Mouse (Mus musculus): Measurements from ENCODE around the gene Scd2.

Gene Scd2

DNA sequence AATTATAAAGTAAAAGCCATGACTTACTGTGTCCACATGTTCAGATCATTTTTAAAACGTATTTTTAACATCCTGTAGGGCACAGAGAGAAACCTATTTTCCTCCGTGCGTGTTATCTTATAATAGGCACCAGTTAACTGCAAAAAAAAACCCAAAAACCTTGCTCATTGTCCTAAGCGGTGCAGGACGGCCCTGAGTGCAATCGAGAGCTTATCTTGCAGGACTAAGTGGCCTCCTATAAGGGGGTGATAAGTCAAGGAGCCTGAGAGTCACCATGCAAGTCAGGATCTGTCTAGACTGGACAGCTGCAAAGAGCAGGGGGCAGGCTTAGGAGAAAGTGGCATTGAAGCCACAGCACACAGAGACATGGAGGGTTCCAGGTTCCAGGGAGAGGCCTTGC, 6.4 kb downstream of the Scd2 start:
- no peak for DNase-seq (ENCODE audit: low read depth, low spot score)
- Histone ChIP-seq H3K27me3 (ENCODE audit: control insufficient read depth, insufficient read depth, low read length, poor library complexity, severe bottlenecking) (no peaks in the 10 kb centered on the region), H3K36me3 (ENCODE audit: control insufficient read depth, insufficient read depth, low read length, poor library complexity, severe bottlenecking) (peaks cover 32% of the 10 kb centered on the region)

DNA sequence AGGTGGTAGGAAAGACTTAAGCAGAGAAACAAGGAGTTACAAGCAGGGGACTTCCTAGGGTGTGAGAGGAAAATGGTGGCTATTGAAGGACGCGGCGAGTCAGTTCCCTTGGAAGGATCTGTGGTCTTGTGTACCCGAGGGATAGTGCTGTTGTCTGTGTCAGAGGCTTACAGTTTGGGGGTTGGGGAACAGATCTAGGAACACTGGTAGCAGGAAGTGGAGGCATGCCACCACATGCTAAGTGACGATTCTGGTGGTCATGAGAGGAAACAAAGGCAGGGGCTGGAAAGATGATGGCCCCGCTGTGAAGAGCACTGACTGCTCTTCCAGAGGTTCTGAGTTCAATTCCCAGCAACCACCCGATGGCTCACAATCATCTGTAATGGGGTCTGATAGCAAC, 7.0 kb downstream of the Scd2 start:
- Histone ChIP-seq H3K36me3 (ENCODE audit: control insufficient read depth, insufficient read depth, low read length, poor library complexity, severe bottlenecking) (peaks cover 34% of the 10 kb centered on the region), H3K27me3 (ENCODE audit: control insufficient read depth, insufficient read depth, low read length, poor library complexity, severe bottlenecking) (no peaks in the 10 kb centered on the region)
- DNase-seq (ENCODE audit: low read depth, low spot score), result no peak

- H3K27me3 ChIP-seq (ENCODE audit: control insufficient read depth, insufficient read depth, low read length, poor library complexity, severe bottlenecking), result no peaks in the 10 kb centered on the region
- peaks cover 34% of the 10 kb centered on the region for H3K36me3 ChIP-seq (ENCODE audit: control insufficient read depth, insufficient read depth, low read length, poor library complexity, severe bottlenecking)
- no peak for DNase-seq (ENCODE audit: low read depth, low spot score)
These were observed 7.7 kb downstream of the Scd2 start for GRCm38 (mm10) chr19:44301176-44301575.

DNA sequence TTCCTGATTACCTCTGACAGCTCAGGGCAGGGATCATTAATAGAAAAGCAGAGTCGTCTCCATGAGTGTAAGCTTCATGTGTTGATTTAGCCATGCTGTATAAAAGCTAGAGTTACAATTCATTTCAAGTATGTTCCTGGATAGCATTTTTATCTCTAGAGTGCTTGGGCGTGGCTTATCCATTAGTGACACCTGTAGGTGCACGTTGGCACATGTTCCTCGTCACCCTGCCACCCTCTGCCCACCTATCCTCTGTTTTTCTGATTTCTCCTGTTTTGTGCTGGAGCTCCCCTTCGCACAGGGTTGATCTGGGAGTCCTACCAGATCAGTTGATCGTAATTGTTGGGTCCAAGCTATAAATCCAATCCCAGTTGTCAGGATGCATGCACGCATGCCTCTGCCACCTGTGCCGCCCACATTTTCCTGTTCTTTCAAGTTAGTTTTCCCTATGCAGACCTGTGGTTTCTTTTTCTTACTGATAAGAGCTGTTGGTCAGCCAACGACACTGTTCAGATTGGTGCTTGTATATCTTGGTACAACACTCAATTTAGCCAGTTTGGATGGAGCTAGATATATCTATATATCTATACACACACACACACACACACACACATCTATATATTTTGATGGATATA, 8.3 kb downstream of the Scd2 start:
- DNase-seq (ENCODE audit: low read depth, low spot score), result no peak
- H3K27me3 ChIP-seq (ENCODE audit: control insufficient read depth, insufficient read depth, low read length, poor library complexity, severe bottlenecking), result no peaks in the 10 kb centered on the region
- peaks cover 36% of the 10 kb centered on the region for H3K36me3 ChIP-seq (ENCODE audit: control insufficient read depth, insufficient read depth, low read length, poor library complexity, severe bottlenecking)

DNA sequence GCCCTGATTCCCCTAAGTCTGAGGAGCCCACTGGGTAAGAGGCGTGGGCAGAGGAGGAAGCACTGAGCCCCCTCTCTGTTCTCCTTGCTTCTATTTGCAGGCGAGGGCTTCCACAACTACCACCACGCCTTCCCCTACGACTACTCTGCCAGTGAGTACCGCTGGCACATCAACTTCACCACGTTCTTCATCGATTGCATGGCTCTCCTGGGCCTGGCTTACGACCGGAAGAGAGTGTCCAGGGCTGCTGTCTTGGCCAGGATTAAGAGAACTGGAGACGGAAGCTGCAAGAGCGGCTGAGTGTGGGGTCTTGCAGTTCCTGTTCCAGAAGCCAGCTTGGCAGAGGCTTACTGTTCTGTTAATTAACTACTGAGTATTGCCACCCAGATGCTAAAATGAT, 9.4 kb downstream of the Scd2 start:
- Histone ChIP-seq H3K27me3 (ENCODE audit: control insufficient read depth, insufficient read depth, low read length, poor library complexity, severe bottlenecking) (no peaks in the 10 kb centered on the region), H3K36me3 (ENCODE audit: control insufficient read depth, insufficient read depth, low read length, poor library complexity, severe bottlenecking) (peaks cover 37% of the 10 kb centered on the region)
- DNase-seq (ENCODE audit: low read depth, low spot score), result no peak

GRCm38 (mm10) chr19:44303502-44303901, 10.0 kb downstream of the Scd2 start:
- DNase-seq (ENCODE audit: low read depth, low spot score), result no peak
- no peaks in the 10 kb centered on the region for H3K27me3 ChIP-seq (ENCODE audit: control insufficient read depth, insufficient read depth, low read length, poor library complexity, severe bottlenecking)
- H3K36me3 ChIP-seq (ENCODE audit: control insufficient read depth, insufficient read depth, low read length, poor library complexity, severe bottlenecking), result peaks cover 36% of the 10 kb centered on the region

DNA sequence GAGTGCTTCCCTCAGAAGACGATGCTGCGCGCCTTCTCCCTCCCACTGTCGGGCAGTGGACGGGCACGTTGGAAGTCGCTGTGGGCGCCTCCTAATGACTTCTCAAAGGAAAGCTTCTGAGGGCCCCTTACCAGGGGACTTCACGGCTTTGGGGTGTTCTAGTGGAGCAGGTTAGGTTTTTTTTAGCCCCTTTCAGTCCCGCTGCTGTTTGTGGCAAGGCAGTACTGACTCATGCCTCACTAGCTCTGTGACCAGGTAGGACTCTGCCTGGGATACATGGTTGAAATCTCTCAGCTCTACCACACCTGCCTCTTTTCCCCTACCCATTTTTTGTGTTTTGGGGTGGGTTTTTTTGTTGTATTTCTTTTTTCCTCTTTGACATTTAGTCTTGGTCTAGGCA, 10.9 kb downstream of the Scd2 start:
- H3K27me3 ChIP-seq (ENCODE audit: control insufficient read depth, insufficient read depth, low read length, poor library complexity, severe bottlenecking), result no peaks in the 10 kb centered on the region
- H3K36me3 ChIP-seq (ENCODE audit: control insufficient read depth, insufficient read depth, low read length, poor library complexity, severe bottlenecking), result peaks cover 35% of the 10 kb centered on the region
- no peak for DNase-seq (ENCODE audit: low read depth, low spot score)

DNA sequence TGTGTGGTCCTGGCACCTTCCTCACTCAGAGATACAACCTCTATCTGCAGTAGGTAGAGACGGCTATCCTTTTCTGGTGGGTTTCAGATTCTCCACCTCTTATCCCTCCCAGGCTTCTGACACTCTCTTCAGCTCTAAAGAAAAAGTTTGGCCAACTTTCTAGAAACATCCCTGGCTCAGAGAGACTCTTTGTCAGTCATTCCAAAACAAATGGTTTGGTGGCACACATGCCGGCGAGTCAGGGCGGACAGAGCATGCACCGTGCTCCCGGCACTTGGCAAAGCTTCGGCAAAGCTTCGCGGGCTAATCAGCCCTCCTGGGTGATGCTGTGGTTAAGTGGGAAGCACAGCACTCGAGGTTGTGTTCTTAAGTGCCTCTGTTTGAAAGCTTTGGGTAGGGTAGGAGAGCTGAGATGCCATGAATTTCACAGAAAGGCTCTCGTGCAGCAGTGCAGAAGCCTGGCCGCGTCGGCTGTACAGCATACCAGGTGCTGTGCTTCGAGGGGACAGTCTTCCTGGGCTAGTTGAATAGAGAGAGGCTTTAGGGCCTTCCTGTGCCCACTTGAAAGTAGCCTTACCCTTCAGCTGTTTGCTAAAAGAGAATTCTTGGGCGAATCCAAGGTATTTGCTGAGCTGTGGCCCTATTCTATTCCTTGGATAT, 11.5 kb downstream of the Scd2 start:
- no peaks in the 10 kb centered on the region for H3K27me3 ChIP-seq (ENCODE audit: control insufficient read depth, insufficient read depth, low read length, poor library complexity, severe bottlenecking)
- peaks cover 35% of the 10 kb centered on the region for H3K36me3 ChIP-seq (ENCODE audit: control insufficient read depth, insufficient read depth, low read length, poor library complexity, severe bottlenecking)
- no peak for DNase-seq (ENCODE audit: low read depth, low spot score)

DNA sequence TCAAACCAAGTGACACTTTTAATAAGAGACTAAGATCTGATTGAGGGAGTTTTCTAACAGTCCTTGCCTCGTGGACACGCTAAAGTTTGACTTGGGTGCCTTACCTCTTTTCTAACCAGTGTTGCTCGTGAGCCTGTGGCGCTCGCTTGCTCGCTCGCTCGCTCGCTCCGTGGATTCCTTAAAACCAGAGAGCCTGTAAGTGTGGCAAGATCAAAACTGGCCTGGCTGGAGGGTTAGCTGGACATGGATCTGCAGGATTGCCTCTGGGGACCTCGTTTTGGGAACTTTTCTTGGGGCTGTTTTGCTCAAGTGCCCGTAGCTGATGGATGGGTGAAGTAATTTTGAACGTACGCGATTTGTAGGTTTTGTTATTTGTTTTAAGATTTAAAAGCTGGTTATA, 12.2 kb downstream of the Scd2 start:
- no peaks in the 10 kb centered on the region for H3K27me3 ChIP-seq (ENCODE audit: control insufficient read depth, insufficient read depth, low read length, poor library complexity, severe bottlenecking)
- peaks cover 31% of the 10 kb centered on the region for H3K36me3 ChIP-seq (ENCODE audit: control insufficient read depth, insufficient read depth, low read length, poor library complexity, severe bottlenecking)
- DNase-seq (ENCODE audit: low read depth, low spot score), result no peak

DNA sequence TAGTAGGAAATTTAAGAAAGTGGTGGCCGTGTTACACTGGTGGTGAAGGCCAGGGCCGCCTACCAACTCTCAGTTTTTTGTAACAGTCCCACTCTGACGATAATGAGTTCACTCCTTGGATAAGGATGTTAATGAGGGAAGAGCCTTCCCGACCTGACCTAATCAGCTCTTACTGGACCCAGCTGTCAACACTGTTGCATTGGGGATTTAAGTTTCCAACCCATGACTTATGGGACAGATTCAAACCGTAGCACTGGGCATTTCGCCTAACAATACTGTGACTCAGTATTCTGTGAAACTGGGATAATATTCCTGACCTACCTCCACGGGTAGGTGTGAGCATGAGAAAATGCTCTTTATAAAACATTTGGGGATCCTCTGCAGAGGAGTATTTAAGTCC, 12.7 kb downstream of the Scd2 start:
- Histone ChIP-seq H3K27me3 (ENCODE audit: control insufficient read depth, insufficient read depth, low read length, poor library complexity, severe bottlenecking) (no peaks in the 10 kb centered on the region), H3K36me3 (ENCODE audit: control insufficient read depth, insufficient read depth, low read length, poor library complexity, severe bottlenecking) (peaks cover 29% of the 10 kb centered on the region)
- no peak for DNase-seq (ENCODE audit: low read depth, low spot score)

DNA sequence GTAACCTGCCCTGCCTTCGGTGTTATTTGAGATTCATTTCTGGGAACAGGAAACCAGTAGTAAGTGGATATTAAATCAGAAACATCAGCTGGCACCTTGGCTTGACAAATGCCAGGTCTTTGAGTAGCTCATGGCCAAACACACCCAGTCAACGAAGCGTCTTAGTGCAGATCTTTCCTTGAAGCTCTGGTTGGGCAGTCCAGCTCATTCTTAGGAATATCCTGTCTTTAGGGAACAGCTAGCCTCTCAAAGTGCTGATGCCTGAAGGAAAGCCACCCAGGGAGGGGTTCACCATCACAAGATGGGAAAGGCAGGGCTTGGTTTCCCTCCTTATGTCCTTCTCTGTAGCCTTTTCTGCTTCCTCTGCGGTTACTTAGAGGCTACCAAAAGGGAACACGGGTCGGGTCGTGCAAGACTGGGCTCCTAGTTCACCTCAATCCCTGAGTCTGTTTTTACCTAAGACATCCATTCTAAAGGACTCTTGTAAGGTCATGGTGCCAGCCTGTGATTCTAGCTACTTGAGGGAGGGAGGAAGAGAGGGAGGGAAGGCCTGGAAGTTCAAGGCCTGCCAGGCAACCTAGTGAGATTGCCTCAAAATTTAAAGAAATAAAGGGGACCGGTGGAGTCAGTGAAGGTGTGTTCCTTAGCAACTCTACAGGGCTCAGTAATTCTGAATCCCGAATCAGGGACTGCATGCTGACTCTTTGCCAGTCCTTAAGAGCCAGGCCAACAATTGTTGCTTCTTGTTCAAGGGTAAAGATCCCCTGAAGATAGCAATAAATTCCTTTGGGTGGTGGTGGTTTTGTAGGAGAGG, 13.8 kb downstream of the Scd2 start:
- Histone ChIP-seq H3K36me3 (ENCODE audit: control insufficient read depth, insufficient read depth, low read length, poor library complexity, severe bottlenecking) (peaks cover 22% of the 10 kb centered on the region), H3K27me3 (ENCODE audit: control insufficient read depth, insufficient read depth, low read length, poor library complexity, severe bottlenecking) (no peaks in the 10 kb centered on the region)
- no peak for DNase-seq (ENCODE audit: low read depth, low spot score)

GRCm38 (mm10) chr19:44307915-44308470, 14.5 kb downstream of the Scd2 start:
- Histone ChIP-seq H3K36me3 (ENCODE audit: control insufficient read depth, insufficient read depth, low read length, poor library complexity, severe bottlenecking) (peaks cover 17% of the 10 kb centered on the region), H3K27me3 (ENCODE audit: control insufficient read depth, insufficient read depth, low read length, poor library complexity, severe bottlenecking) (no peaks in the 10 kb centered on the region)
- no peak for DNase-seq (ENCODE audit: low read depth, low spot score)

DNA sequence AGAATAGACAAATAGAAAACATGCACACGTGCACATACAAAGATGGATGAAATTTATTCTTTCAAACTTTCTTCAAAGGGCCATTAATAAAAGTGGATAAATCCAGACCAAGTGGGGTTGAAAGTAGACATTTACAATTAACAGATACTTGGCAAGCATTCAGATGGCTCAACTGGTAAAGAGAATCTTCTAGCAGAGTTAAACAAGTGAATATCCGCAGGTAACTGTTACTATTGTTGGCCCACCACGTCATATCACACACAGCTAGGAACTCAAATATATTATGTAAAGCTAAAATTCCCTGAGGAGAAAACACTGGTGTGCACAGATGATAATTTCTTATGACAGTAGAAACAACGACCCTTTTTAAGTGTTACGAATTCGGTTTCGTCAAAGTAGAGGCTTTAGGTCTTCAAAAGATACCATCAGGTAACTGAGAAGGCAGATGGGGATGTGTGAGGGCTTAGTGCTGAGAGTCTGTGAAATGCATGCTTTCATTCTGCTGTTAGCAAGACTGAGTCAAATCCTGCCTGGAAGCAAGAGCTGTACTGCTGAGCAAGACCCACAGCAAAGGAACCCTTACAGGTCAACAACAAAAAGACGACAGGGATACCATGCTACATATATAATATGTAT, 15.3 kb downstream of the Scd2 start:
- no peak for DNase-seq (ENCODE audit: low read depth, low spot score)
- Histone ChIP-seq H3K27me3 (ENCODE audit: control insufficient read depth, insufficient read depth, low read length, poor library complexity, severe bottlenecking) (no peaks in the 10 kb centered on the region), H3K36me3 (ENCODE audit: control insufficient read depth, insufficient read depth, low read length, poor library complexity, severe bottlenecking) (peaks cover 13% of the 10 kb centered on the region; the same call in 1 of the 2 replicates)

GRCm38 (mm10) chr19:44309351-44310154, 16.1 kb downstream of the Scd2 start:
- Histone ChIP-seq H3K36me3 (ENCODE audit: control insufficient read depth, insufficient read depth, low read length, poor library complexity, severe bottlenecking) (peaks cover 13% of the 10 kb centered on the region; the same call in 1 of the 2 replicates), H3K27me3 (ENCODE audit: control insufficient read depth, insufficient read depth, low read length, poor library complexity, severe bottlenecking) (no peaks in the 10 kb centered on the region)
- no peak for DNase-seq (ENCODE audit: low read depth, low spot score)

Data from splenic B cell, adult 2 months (primary cell).